Mouse (Mus musculus) heart, embryonic 13.5 days (tissue): ENCODE measurements around the gene Igf1r. TPM values are rescaled to one million over a fixed set of nuclear protein-coding genes. Genes with fewer than 3 reads are reported as not detected.

Experiments used
- ATAC-seq: fragments of 200-750 bp; cut with Nextera tagmentation; 2 replicates; pipeline ENCODE4 v1.8.0; 2017; ENCODE audit warnings: moderate TSS enrichment; ENCODE audit not compliant: insufficient number of reproducible peaks, low FRiP score, low TSS enrichment; ENCODE audit errors: extremely low read depth
- H3K27ac ChIP-seq: fragments of 300-500 bp; sonication (generic); replicated peaks from 2 replicates; pipeline ENCODE4 v1.5.1; 2015; ENCODE audit warnings: moderate library complexity, mild to moderate bottlenecking, inconsistent platforms
- H3K27me3 ChIP-seq: fragments of 300-500 bp; sonication (generic); replicated peaks from 2 replicates; pipeline ENCODE4 v1.6.1; 2015; ENCODE audit warnings: mild to moderate bottlenecking, inconsistent platforms
- H3K36me3 ChIP-seq: fragments of 300-500 bp; sonication (generic); 2 replicates; pipeline ENCODE4 v1.6.1; 2015; ENCODE audit warnings: mild to moderate bottlenecking, inconsistent platforms
- H3K4me1 ChIP-seq: fragments of 300-500 bp; sonication (generic); 2 replicates; pipeline ENCODE4 v1.6.1; 2015; ENCODE audit warnings: inconsistent platforms
- H3K4me2 ChIP-seq: fragments of 300-500 bp; sonication (generic); 2 replicates; pipeline ENCODE4 v1.6.1; 2015; ENCODE audit warnings: inconsistent platforms, mild to moderate bottlenecking, moderate library complexity
- H3K4me3 ChIP-seq: fragments of 300-500 bp; sonication (generic); 2 replicates; pipeline ENCODE4 v1.5.1; 2015; ENCODE audit warnings: moderate library complexity, mild to moderate bottlenecking, inconsistent platforms
- H3K9ac ChIP-seq: fragments of 300-500 bp; sonication (generic); 2 replicates; pipeline ENCODE4 v1.6.1; 2015; ENCODE audit warnings: inconsistent platforms, mild to moderate bottlenecking, moderate library complexity
- H3K9me3 ChIP-seq: fragments of 300-500 bp; sonication (generic); 2 replicates; pipeline ENCODE4 v1.6.1; 2016; ENCODE audit warnings: inconsistent platforms
- WGBS: fragments of 180-500 bp; shearing (Covaris S2); methylation state at CpG from one replicate; pipeline ENCODE4 v1.1.7; 2015; ENCODE audit warnings: mixed read lengths; 5-methylcytosine and 5-hydroxymethylcytosine counted together
- polyA plus RNA-seq: library from polyadenylated mRNA; unstranded; fragments of >200 nt; fragmentation: Nextera tagmentation; extraction: Ambion mirVana; gene quantifications from 2 replicates; pipeline ENCODE4 v1.2.1, GENCODE M21; 2015

Gene Igf1r
- polyA plus RNA-seq, 1 experiment from 2014 or later = 15.0 TPM

GRCm38 (mm10) chr7:68064647-68065362 is 112.2 kb downstream of the Igf1r start:
- 0 out of 2 replicates have a peak, but pooled peaks have one; percentile 39 for ATAC-seq
- H3K27me3 ChIP-seq = no peaks in the 10 kb centered on the region
- H3K4me1 ChIP-seq = peaks cover 56% of the 10 kb centered on the region
- no peaks in the 10 kb centered on the region for H3K36me3 ChIP-seq
- H3K4me2 ChIP-seq = peak overlapping the region; percentile 39
- peak overlapping the region; percentile 74 for H3K27ac ChIP-seq
- H3K4me3 ChIP-seq = no peak overlapping the region
- peak overlapping the region; percentile 56; the same call in 1 of the 2 replicates for H3K9ac ChIP-seq
- no peaks in the 10 kb centered on the region for H3K9me3 ChIP-seq
- WGBS = 51% methylated on average over 11 of the region's 11 CpGs

- peaks cover 67% of the 10 kb centered on the region for H3K4me1 ChIP-seq
- no peak for ATAC-seq
- no peak overlapping the region for H3K4me2 ChIP-seq
- WGBS = 62% methylated on average over 6 of the region's 6 CpGs
- no peaks in the 10 kb centered on the region for H3K27me3 ChIP-seq
- H3K36me3 ChIP-seq = no peaks in the 10 kb centered on the region
- H3K27ac ChIP-seq = no peak overlapping the region
- H3K9ac ChIP-seq = no peak overlapping the region
- H3K9me3 ChIP-seq = no peaks in the 10 kb centered on the region
- H3K4me3 ChIP-seq = no peak overlapping the region
Observed at GRCm38 (mm10) chr7:68065904-68066303, 113.3 kb downstream of the Igf1r start.

DNA sequence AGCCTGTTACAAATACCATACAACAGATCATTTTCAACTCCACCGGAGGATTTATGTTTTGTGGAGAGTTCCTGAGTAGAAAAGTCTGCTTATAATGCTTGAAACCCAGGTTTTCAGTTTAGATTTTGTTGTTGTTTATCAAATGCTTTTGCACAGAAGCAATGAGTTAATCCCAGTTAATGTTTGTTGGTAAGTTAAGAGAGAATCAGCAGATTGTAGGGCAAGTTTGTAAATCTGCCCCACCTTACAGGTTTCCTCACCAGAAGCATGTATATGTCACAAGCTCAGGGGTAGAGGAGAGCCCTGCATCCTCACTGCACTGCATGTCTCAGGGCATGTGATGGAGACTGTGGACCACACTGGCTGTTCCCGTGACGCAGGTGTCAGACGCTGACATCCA is 114.7 kb downstream of the Igf1r start:
- Histone ChIP-seq H3K4me2 (no peak overlapping the region), H3K9ac (no peak overlapping the region), H3K9me3 (no peaks in the 10 kb centered on the region), H3K4me1 (peaks cover 68% of the 10 kb centered on the region), H3K36me3 (no peaks in the 10 kb centered on the region), H3K27ac (no peak overlapping the region), H3K4me3 (no peak overlapping the region), H3K27me3 (no peaks in the 10 kb centered on the region)
- 85% methylated on average over 4 of the region's 4 CpGs for WGBS
- no peak for ATAC-seq

DNA sequence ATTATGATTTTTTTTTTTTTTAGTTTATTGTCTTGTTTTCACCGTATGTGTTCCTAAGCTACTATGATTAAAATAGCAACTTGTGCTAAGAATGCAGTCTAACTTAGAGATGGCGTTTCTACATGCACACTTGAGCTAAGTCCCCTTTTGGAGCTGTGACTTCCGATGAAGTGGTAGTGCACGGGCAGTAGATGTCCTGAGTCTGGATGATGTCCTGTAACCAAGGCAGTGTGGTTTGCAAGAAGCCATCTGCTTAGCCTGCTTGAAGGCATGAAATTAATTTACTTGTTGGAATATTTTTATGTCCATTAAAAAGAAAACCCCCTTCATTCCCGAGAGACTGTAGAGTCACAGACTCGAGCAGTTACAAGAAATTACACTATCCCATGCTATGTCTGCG is 116.7 kb downstream of the Igf1r start:
- ATAC-seq = no peak

DNA sequence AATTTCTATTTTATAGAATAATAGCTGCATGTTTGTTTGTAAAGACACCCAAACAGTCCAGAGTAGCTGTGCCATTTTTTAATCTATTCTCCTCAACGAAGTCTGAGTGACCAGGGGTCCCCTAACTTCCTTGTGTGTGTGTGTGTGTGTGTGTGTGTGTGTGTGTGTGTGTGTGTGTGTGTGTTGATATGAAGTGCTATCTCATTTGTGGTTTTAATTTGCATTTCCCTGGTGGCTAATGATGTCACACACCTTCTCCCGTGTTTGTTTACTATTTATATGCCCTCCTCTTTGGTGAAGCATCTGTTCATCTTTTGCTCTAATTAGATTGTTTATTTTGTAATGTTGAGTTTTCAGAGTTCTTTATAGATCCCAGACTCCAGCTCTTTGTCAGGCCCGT is 117.4 kb downstream of the Igf1r start:
- Histone ChIP-seq H3K9me3 (no peaks in the 10 kb centered on the region), H3K27ac (peak overlapping the region; percentile 50; the same call in 1 of the 2 replicates), H3K9ac (no peak overlapping the region; the same call in 1 of the 2 replicates), H3K27me3 (no peaks in the 10 kb centered on the region), H3K4me3 (no peak overlapping the region), H3K36me3 (no peaks in the 10 kb centered on the region), H3K4me2 (peak overlapping the region; percentile 44; the same call in 1 of the 2 replicates), H3K4me1 (peaks cover 73% of the 10 kb centered on the region)
- ATAC-seq = no peak
- WGBS = 43% methylated on average over 3 of the region's 3 CpGs

More for the DNA sequence above, 116.7 kb downstream of the Igf1r start:
- peaks cover 73% of the 10 kb centered on the region for H3K4me1 ChIP-seq
- H3K27me3 ChIP-seq = no peaks in the 10 kb centered on the region
- no peaks in the 10 kb centered on the region for H3K36me3 ChIP-seq
- no peaks in the 10 kb centered on the region for H3K9me3 ChIP-seq
- H3K9ac ChIP-seq = no peak overlapping the region
- peak overlapping the region; percentile 62 for H3K27ac ChIP-seq
- 51% methylated on average over 7 of the region's 7 CpGs for WGBS
- H3K4me3 ChIP-seq = no peak overlapping the region
- no peak overlapping the region for H3K4me2 ChIP-seq

DNA sequence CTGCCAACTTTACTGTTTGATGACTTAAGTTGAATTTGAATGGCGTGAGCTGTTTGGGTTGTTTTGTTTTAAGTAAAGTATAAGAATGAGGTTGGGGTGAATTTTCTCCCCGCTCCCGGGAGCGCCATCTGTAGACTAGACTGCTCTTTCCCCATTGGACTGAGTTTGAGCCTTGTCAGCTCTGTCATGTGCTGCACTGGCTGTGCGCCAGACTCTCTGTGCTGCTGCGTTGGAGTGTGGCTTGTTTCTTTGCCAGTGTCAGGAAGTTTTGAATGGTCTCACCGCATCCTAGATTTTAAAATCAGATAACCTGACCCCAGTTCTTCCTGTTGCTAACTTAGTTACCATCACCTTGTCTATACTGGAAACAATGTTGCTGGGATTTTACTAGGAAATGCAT is 118.0 kb downstream of the Igf1r start:
- ATAC-seq = no peak; the same call in 1 of the 2 replicates
- no peak overlapping the region for H3K4me3 ChIP-seq

DNA sequence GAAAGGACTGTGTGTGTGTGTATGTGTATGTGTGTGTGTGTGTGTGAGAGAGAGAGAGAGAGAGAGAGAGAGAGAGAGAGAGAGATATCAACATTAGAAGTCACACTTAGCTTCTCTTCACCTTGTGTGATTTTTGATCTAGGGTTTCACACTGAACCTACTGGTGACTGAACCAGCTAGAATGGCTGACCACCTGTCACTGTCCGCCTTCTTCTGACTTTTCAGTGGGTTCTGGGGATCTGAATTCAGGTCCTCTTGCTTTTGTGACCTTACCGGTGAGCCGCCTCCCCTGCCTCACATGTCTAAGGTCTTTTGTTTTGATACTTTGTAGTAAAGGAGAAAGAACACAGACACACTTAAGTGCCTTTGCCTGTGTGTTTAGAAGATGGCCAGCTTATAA is 118.4 kb downstream of the Igf1r start:
- Histone ChIP-seq H3K27ac (peak overlapping the region; percentile 50; the same call in 1 of the 2 replicates), H3K36me3 (no peaks in the 10 kb centered on the region), H3K27me3 (no peaks in the 10 kb centered on the region), H3K9ac (no peak overlapping the region), H3K4me2 (peak overlapping the region; percentile 44), H3K4me3 (no peak overlapping the region), H3K4me1 (peaks cover 76% of the 10 kb centered on the region), H3K9me3 (no peaks in the 10 kb centered on the region)
- ATAC-seq = no peak
- 89% methylated on average over 3 of the region's 3 CpGs for whole genome bisulfite sequencing

More for the DNA sequence above, 118.0 kb downstream of the Igf1r start:
- no peaks in the 10 kb centered on the region for H3K36me3 ChIP-seq
- H3K27ac ChIP-seq = peak overlapping the region; percentile 50
- H3K9me3 ChIP-seq = no peaks in the 10 kb centered on the region
- no peaks in the 10 kb centered on the region for H3K27me3 ChIP-seq
- H3K4me2 ChIP-seq = peak overlapping the region; percentile 44
- 17% methylated on average over 7 of the region's 7 CpGs for WGBS
- H3K4me1 ChIP-seq = peaks cover 76% of the 10 kb centered on the region
- H3K9ac ChIP-seq = no peak overlapping the region; the same call in 1 of the 2 replicates

DNA sequence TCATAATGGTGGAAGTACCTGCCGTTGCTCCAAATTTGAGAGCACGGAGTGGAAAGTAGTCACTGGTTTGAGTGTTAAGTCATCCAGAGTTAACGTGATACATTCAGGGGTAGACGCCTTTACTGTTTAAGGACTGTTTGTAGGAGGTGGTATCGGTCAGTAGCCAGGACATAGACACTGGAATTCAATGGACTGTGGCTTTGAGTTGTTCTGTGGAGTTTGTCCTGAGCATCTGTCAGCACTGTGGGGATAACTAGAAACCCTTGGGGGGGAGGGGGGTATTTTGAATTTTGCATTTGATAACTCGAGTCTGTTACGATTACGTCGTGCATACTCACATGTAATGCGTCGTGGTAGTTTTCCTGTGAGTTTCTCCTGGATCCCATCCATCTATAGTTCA is 119.1 kb downstream of the Igf1r start:
- ATAC-seq = no peak
- H3K36me3 ChIP-seq = no peaks in the 10 kb centered on the region
- no peaks in the 10 kb centered on the region for H3K27me3 ChIP-seq
- H3K4me3 ChIP-seq = no peak overlapping the region
- no peak overlapping the region for H3K4me2 ChIP-seq
- peaks cover 82% of the 10 kb centered on the region for H3K4me1 ChIP-seq
- H3K9me3 ChIP-seq = no peaks in the 10 kb centered on the region
- no peak overlapping the region for H3K27ac ChIP-seq
- WGBS = 84% methylated on average over 11 of the region's 11 CpGs
- H3K9ac ChIP-seq = no peak overlapping the region

- Histone ChIP-seq H3K4me3 (peak overlapping the region; percentile 22), H3K36me3 (no peaks in the 10 kb centered on the region), H3K4me1 (peaks cover 82% of the 10 kb centered on the region)
Observed at GRCm38 (mm10) chr7:68072524-68073459, 120.2 kb downstream of the Igf1r start.

DNA sequence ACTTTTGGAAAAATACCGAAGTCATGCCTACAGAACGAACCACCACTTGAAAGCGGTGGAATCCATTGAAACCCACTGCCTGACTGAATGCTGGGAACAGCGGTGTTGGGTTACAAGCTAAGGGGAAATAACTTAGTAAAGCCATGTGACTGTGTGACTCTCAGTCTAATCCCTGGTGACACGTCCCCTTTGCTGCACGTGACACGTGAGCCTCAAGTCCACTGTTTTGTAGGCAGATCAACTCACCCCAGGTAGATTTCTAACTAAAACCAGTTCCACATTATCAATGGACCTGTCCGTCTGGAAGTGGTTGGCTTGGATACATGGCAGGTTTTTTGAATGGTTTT is 120.8 kb downstream of the Igf1r start:
- ATAC-seq = no peak
- peak overlapping the region; percentile 82 for H3K27ac ChIP-seq
- H3K9ac ChIP-seq = peak overlapping the region; percentile 45

More at GRCm38 (mm10) chr7:68072524-68073459, 120.2 kb downstream of the Igf1r start:
- H3K27ac ChIP-seq = peak overlapping the region; percentile 82
- no peaks in the 10 kb centered on the region for H3K27me3 ChIP-seq
- ATAC-seq = peak; percentile 43; the same call in 1 of the 2 replicates
- H3K4me2 ChIP-seq = peak overlapping the region; percentile 60
- peak overlapping the region; percentile 45 for H3K9ac ChIP-seq
- no peaks in the 10 kb centered on the region for H3K9me3 ChIP-seq
- WGBS = 66% methylated on average over 14 of the region's 14 CpGs

DNA sequence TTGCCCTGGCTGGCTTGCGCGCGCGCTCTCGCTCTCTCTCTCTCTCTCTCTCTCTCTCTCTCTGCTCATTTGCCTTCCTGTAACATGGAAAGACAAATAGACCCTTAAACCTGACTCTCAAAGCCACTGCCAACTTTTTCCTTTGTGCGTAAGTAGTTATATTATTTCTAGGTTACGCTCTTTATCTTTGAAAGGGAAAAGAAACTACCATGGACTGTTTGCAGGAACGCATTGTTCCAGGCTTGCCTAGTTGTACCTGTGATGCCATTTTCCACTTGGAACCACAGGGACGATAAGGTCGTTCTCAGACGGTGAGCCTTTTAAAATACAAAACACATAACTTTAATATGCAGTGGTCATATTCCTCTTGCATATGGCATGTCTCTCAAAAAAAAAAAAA is 122.1 kb downstream of the Igf1r start:
- Histone ChIP-seq H3K27ac (peak overlapping the region; percentile 82; the same call in 1 of the 2 replicates), H3K4me1 (peaks cover 84% of the 10 kb centered on the region), H3K9ac (peak overlapping the region; percentile 6; the same call in 1 of the 2 replicates), H3K4me3 (no peak overlapping the region), H3K9me3 (no peaks in the 10 kb centered on the region), H3K27me3 (no peaks in the 10 kb centered on the region), H3K36me3 (no peaks in the 10 kb centered on the region), H3K4me2 (no peak overlapping the region)
- no peak for ATAC-seq
- 75% methylated on average over 11 of the region's 11 CpGs for WGBS

More for the DNA sequence above, 120.8 kb downstream of the Igf1r start:
- Histone ChIP-seq H3K9me3 (no peaks in the 10 kb centered on the region), H3K4me1 (peaks cover 83% of the 10 kb centered on the region), H3K4me2 (peak overlapping the region; percentile 60), H3K36me3 (no peaks in the 10 kb centered on the region), H3K27me3 (no peaks in the 10 kb centered on the region), H3K4me3 (peak overlapping the region; percentile 22)
- WGBS = 36% methylated on average over 8 of the region's 8 CpGs
